Mouse (Mus musculus) limb, embryonic 14.5 days (tissue): ENCODE results near the gene Shc1. TPM values are rescaled to one million over a fixed set of nuclear protein-coding genes. Genes with fewer than 3 reads are reported as not detected.

Source experiments
- ATAC-seq: fragments of 200-750 bp; cut with Nextera tagmentation; 2 replicates; pipeline ENCODE4 v1.8.0; 2017; ENCODE audit warnings: low read depth, moderate number of reproducible peaks, moderate TSS enrichment; ENCODE audit not compliant: low FRiP score
- DNase-seq: peaks from one replicate; pipeline ENCODE4 v3.0.0-alpha.2; 2015; ENCODE audit warnings: low spot score
- H3K27ac ChIP-seq: fragments of 300-500 bp; sonication (generic); replicated peaks from 2 replicates; pipeline ENCODE4 v1.5.1; 2014; ENCODE audit warnings: low read depth, mild to moderate bottlenecking, low read length, moderate library complexity, mixed read lengths
- H3K27me3 ChIP-seq: fragments of 300-500 bp; sonication (generic); 2 replicates; pipeline ENCODE4 v1.6.1; 2014; ENCODE audit warnings: low read length, mixed read lengths; ENCODE audit not compliant: control insufficient read depth, insufficient read depth
- H3K36me3 ChIP-seq: fragments of 300-500 bp; sonication (generic); 2 replicates; pipeline ENCODE4 v1.6.1; 2014; ENCODE audit warnings: mild to moderate bottlenecking, low read length, moderate library complexity, mixed read lengths; ENCODE audit not compliant: control insufficient read depth, insufficient read depth
- H3K4me1 ChIP-seq: fragments of 300-500 bp; sonication (generic); 2 replicates; pipeline ENCODE4 v1.6.1; 2014; ENCODE audit warnings: antibody characterized with exemption, low read length, mixed read lengths; ENCODE audit not compliant: control insufficient read depth, insufficient read depth
- H3K4me2 ChIP-seq: fragments of 300-500 bp; sonication (generic); replicated peaks from 2 replicates; pipeline ENCODE4 v1.6.1; 2014; ENCODE audit warnings: low read depth, mild to moderate bottlenecking, low read length, moderate library complexity; ENCODE audit not compliant: severe bottlenecking
- H3K4me3 ChIP-seq: fragments of 300-500 bp; sonication (generic); replicated peaks from 2 replicates; pipeline ENCODE4 v1.5.1; 2014; ENCODE audit warnings: low read length
- H3K9ac ChIP-seq: fragments of 300-500 bp; sonication (generic); 2 replicates; pipeline ENCODE4 v1.6.1; 2014; ENCODE audit warnings: mild to moderate bottlenecking, low read depth, low read length, moderate library complexity; ENCODE audit not compliant: severe bottlenecking
- H3K9me3 ChIP-seq: fragments of 300-500 bp; sonication (generic); 2 replicates; pipeline ENCODE4 v1.6.1; 2016; ENCODE audit warnings: low read length; ENCODE audit not compliant: control insufficient read depth
- POLR2A ChIP-seq: fragments of 200-500 bp; IDR thresholded peaks from 2 replicates; pipeline ENCODE4 v1.8.0; 2012; ENCODE audit warnings: inconsistent platforms, mild to moderate bottlenecking, moderate library complexity, borderline replicate concordance; ENCODE audit not compliant: insufficient read depth, insufficient read length; ENCODE audit errors: extremely low read depth
- WGBS: fragments of 180-500 bp; shearing (Covaris S2); extraction: QIAGEN DNeasy Blood & Tissue Kit; methylation state at CpG from one replicate; pipeline ENCODE4 v1.1.7; 2014; 5-methylcytosine and 5-hydroxymethylcytosine counted together
- polyA plus RNA-seq, 2 experiments: library from polyadenylated mRNA; depleted of rRNA in 1 of 2; stranded (reverse) in 1 of 2; unstranded in 1 of 2; fragments of >200 nt; fragmentation: Nextera tagmentation in 1 of 2; extraction: Ambion mirVana in 1 of 2; gene quantifications; 2 replicates each; pipeline versions ENCODE4 v1.2.1 to v1.2.3; 2012 to 2014

The Shc1 gene
- polyA plus RNA-seq, 2 experiments: 72.5 to 134 TPM

- peak overlapping the region; percentile 88 for H3K27ac ChIP-seq
- peak; percentile 64; the same call in 1 of the 2 replicates for TF ChIP-seq POLR2A
- peak overlapping the region; percentile 75 for H3K9ac ChIP-seq
- peaks cover 7% of the 10 kb centered on the region for H3K4me1 ChIP-seq
- H3K36me3 ChIP-seq: no peaks in the 10 kb centered on the region; the same call in 1 of the 2 replicates
- no peaks in the 10 kb centered on the region for H3K9me3 ChIP-seq
- peak overlapping the region; percentile 76 for H3K4me2 ChIP-seq
- H3K4me3 ChIP-seq: peak overlapping the region; percentile 67
- ATAC-seq: peak; percentile 92
- H3K27me3 ChIP-seq: no peaks in the 10 kb centered on the region
- under 1% methylated on average over 33 of the region's 36 CpGs for WGBS
- DNase-seq: peak; percentile 93
Observed at GRCm38 (mm10) chr3:89458965-89459807, 40.9 kb downstream of the Shc1 start.

- Histone ChIP-seq H3K4me2 (no peak overlapping the region), H3K4me3 (no peak overlapping the region), H3K27me3 (no peaks in the 10 kb centered on the region), H3K9ac (no peak overlapping the region), H3K4me1 (no peaks in the 10 kb centered on the region), H3K9me3 (no peaks in the 10 kb centered on the region), H3K27ac (no peak overlapping the region), H3K36me3 (peaks cover 20% of the 10 kb centered on the region)
- ATAC-seq: no peak
- WGBS: 61% methylated on average over 4 of the region's 4 CpGs
- TF ChIP-seq POLR2A: no peak
- no peak for DNase-seq
Observed at GRCm38 (mm10) chr3:89468268-89468667, 50.0 kb downstream of the Shc1 start.

- 77% methylated on average over 7 of the region's 7 CpGs for WGBS
- no peak for DNase-seq
- Histone ChIP-seq H3K4me2 (no peak overlapping the region), H3K27me3 (no peaks in the 10 kb centered on the region), H3K9me3 (no peaks in the 10 kb centered on the region), H3K36me3 (peaks cover 20% of the 10 kb centered on the region), H3K9ac (no peak overlapping the region), H3K4me1 (no peaks in the 10 kb centered on the region), H3K4me3 (no peak overlapping the region), H3K27ac (no peak overlapping the region)
- no peak for TF ChIP-seq POLR2A
- no peak for ATAC-seq
Observed at GRCm38 (mm10) chr3:89472280-89472679, 54.0 kb downstream of the Shc1 start.

GRCm38 (mm10) chr3:89473838-89474237 lies 55.6 kb downstream of the Shc1 start:
- Histone ChIP-seq H3K27ac (no peak overlapping the region), H3K9ac (no peak overlapping the region), H3K4me1 (no peaks in the 10 kb centered on the region), H3K4me2 (no peak overlapping the region), H3K36me3 (peaks cover 9% of the 10 kb centered on the region; the same call in 1 of the 2 replicates), H3K4me3 (no peak overlapping the region), H3K9me3 (no peaks in the 10 kb centered on the region), H3K27me3 (no peaks in the 10 kb centered on the region)
- ATAC-seq: no peak
- 70% methylated on average over 6 of the region's 6 CpGs for WGBS
- no peak for TF ChIP-seq POLR2A
- DNase-seq: no peak

- H3K4me2 ChIP-seq: no peak overlapping the region
- H3K36me3 ChIP-seq: no peaks in the 10 kb centered on the region
- no peak overlapping the region for H3K9ac ChIP-seq
- 83% methylated on average over 6 of the region's 6 CpGs for WGBS
- ATAC-seq (no peak), DNase-seq (no peak)
- TF ChIP-seq POLR2A: no peak
- no peak overlapping the region for H3K27ac ChIP-seq
- H3K9me3 ChIP-seq: no peaks in the 10 kb centered on the region
- no peaks in the 10 kb centered on the region for H3K27me3 ChIP-seq
- no peaks in the 10 kb centered on the region for H3K4me1 ChIP-seq
- no peak overlapping the region for H3K4me3 ChIP-seq
Observed at GRCm38 (mm10) chr3:89479055-89479454, 60.8 kb downstream of the Shc1 start.

Other genes with a start within 250 kb of the Shc1 start
- gene Scamp3, start 241.0 kb upstream of the Shc1 start, polyA plus RNA-seq (2012; rRNA removed): 114 and 156 TPM in 2 replicates
- gene Scamp3, start 241.0 kb upstream of the Shc1 start, polyA plus RNA-seq (2014; fragmentation: Nextera tagmentation; extraction: Ambion mirVana): 93.9 and 96.0 TPM in 2 replicates
- 95.5 and 124 TPM in 2 replicates for gene Fam189b, start 235.3 kb upstream of the Shc1 start, polyA plus RNA-seq (2012; rRNA removed)
- gene Fam189b, start 235.3 kb upstream of the Shc1 start, polyA plus RNA-seq (2014; fragmentation: Nextera tagmentation; extraction: Ambion mirVana): 34.5 and 34.8 TPM in 2 replicates
- gene Gba, start 215.5 kb upstream of the Shc1 start, polyA plus RNA-seq (2012; rRNA removed): 51.2 and 68.0 TPM in 2 replicates
- 48.1 and 53.3 TPM in 2 replicates for gene Gba, start 215.5 kb upstream of the Shc1 start, polyA plus RNA-seq (2014; fragmentation: Nextera tagmentation; extraction: Ambion mirVana)
- 229 and 244 TPM in 2 replicates for gene Thbs3, start 203.3 kb upstream of the Shc1 start, polyA plus RNA-seq (2012; rRNA removed)
- 78.9 and 83.0 TPM in 2 replicates for gene Thbs3, start 203.3 kb upstream of the Shc1 start, polyA plus RNA-seq (2014; fragmentation: Nextera tagmentation; extraction: Ambion mirVana)
- gene Mtx1, start 191.4 kb upstream of the Shc1 start, polyA plus RNA-seq (2012; rRNA removed): 196 and 211 TPM in 2 replicates
- 159 and 163 TPM in 2 replicates for gene Mtx1, start 191.4 kb upstream of the Shc1 start, polyA plus RNA-seq (2014; fragmentation: Nextera tagmentation; extraction: Ambion mirVana)
- 5.6 and 7.0 TPM in 2 replicates for gene Muc1, start 189.4 kb upstream of the Shc1 start, polyA plus RNA-seq (2012; rRNA removed)
- gene Muc1, start 189.4 kb upstream of the Shc1 start, polyA plus RNA-seq (2014; fragmentation: Nextera tagmentation; extraction: Ambion mirVana): 0.55 and 1.1 TPM in 2 replicates
- 121 and 153 TPM in 2 replicates for gene Krtcap2, start 172.5 kb upstream of the Shc1 start, polyA plus RNA-seq (2012; rRNA removed)
- 352 and 353 TPM in 2 replicates for gene Krtcap2, start 172.5 kb upstream of the Shc1 start, polyA plus RNA-seq (2014; fragmentation: Nextera tagmentation; extraction: Ambion mirVana)
- 19.0 and 25.4 TPM in 2 replicates for gene Trim46, start 172.1 kb upstream of the Shc1 start, polyA plus RNA-seq (2012; rRNA removed)
- gene Trim46, start 172.1 kb upstream of the Shc1 start, polyA plus RNA-seq (2014; fragmentation: Nextera tagmentation; extraction: Ambion mirVana): 3.9 and 4.7 TPM in 2 replicates
- gene Dpm3, start 159.1 kb upstream of the Shc1 start, polyA plus RNA-seq (2012; rRNA removed): 313 and 432 TPM in 2 replicates
- gene Dpm3, start 159.1 kb upstream of the Shc1 start, polyA plus RNA-seq (2014; fragmentation: Nextera tagmentation; extraction: Ambion mirVana): 165 and 173 TPM in 2 replicates
- 150 and 198 TPM in 2 replicates for gene Slc50a1, start 147.9 kb upstream of the Shc1 start, polyA plus RNA-seq (2012; rRNA removed)
- gene Slc50a1, start 147.9 kb upstream of the Shc1 start, polyA plus RNA-seq (2014; fragmentation: Nextera tagmentation; extraction: Ambion mirVana): 90.8 and 95.6 TPM in 2 replicates
- gene Efna1, start 137.3 kb upstream of the Shc1 start, polyA plus RNA-seq (2012; rRNA removed): 51.7 and 52.2 TPM in 2 replicates
- gene Efna1, start 137.3 kb upstream of the Shc1 start, polyA plus RNA-seq (2014; fragmentation: Nextera tagmentation; extraction: Ambion mirVana): 42.2 and 48.1 TPM in 2 replicates
- gene Efna3, start 95.5 kb upstream of the Shc1 start, polyA plus RNA-seq (2012; rRNA removed): 38.1 and 48.5 TPM in 2 replicates
- gene Efna3, start 95.5 kb upstream of the Shc1 start, polyA plus RNA-seq (2014; fragmentation: Nextera tagmentation; extraction: Ambion mirVana): 32.1 and 34.4 TPM in 2 replicates
- 56.5 and 67.1 TPM in 2 replicates for gene Efna4, start 80.4 kb upstream of the Shc1 start, polyA plus RNA-seq (2012; rRNA removed)
- 32.0 and 34.2 TPM in 2 replicates for gene Efna4, start 80.4 kb upstream of the Shc1 start, polyA plus RNA-seq (2014; fragmentation: Nextera tagmentation; extraction: Ambion mirVana)
- gene Adam15, start 68.4 kb upstream of the Shc1 start, polyA plus RNA-seq (2012; rRNA removed): 80.4 and 97.6 TPM in 2 replicates
- 45.9 and 48.2 TPM in 2 replicates for gene Adam15, start 68.4 kb upstream of the Shc1 start, polyA plus RNA-seq (2014; fragmentation: Nextera tagmentation; extraction: Ambion mirVana)
- 0.63 and 1.1 TPM in 2 replicates for gene Dcst2, start 56.5 kb upstream of the Shc1 start, polyA plus RNA-seq (2012; rRNA removed)
- 0.14 and 0.26 TPM in 2 replicates for gene Dcst2, start 56.5 kb upstream of the Shc1 start, polyA plus RNA-seq (2014; fragmentation: Nextera tagmentation; extraction: Ambion mirVana)
- 0.11 and 0.17 TPM in 2 replicates for gene Dcst1, start 53.2 kb upstream of the Shc1 start, polyA plus RNA-seq (2012; rRNA removed)
- gene Dcst1, start 53.2 kb upstream of the Shc1 start, polyA plus RNA-seq (2014; fragmentation: Nextera tagmentation; extraction: Ambion mirVana): 0.17 and 0.18 TPM in 2 replicates
- 13.4 and 14.7 TPM in 2 replicates for gene Zbtb7b, start 23.7 kb upstream of the Shc1 start, polyA plus RNA-seq (2012; rRNA removed)
- gene Zbtb7b, start 23.7 kb upstream of the Shc1 start, polyA plus RNA-seq (2014; fragmentation: Nextera tagmentation; extraction: Ambion mirVana): 2.7 and 3.4 TPM in 2 replicates
- 2.4 and 2.8 TPM in 2 replicates for gene Lenep, start 15.7 kb upstream of the Shc1 start, polyA plus RNA-seq (2012; rRNA removed)
- not detected in 2 replicates for gene Lenep, start 15.7 kb upstream of the Shc1 start, polyA plus RNA-seq (2014; fragmentation: Nextera tagmentation; extraction: Ambion mirVana)
- 32.8 and 36.0 TPM in 2 replicates for gene Flad1, start 6.6 kb upstream of the Shc1 start, polyA plus RNA-seq (2012; rRNA removed)
- gene Flad1, start 6.6 kb upstream of the Shc1 start, polyA plus RNA-seq (2014; fragmentation: Nextera tagmentation; extraction: Ambion mirVana): 26.8 and 27.1 TPM in 2 replicates
- gene Cks1b, start 60 bp upstream of the Shc1 start, polyA plus RNA-seq (2012; rRNA removed): 247 and 268 TPM in 2 replicates
- 473 and 476 TPM in 2 replicates for gene Cks1b, start 60 bp upstream of the Shc1 start, polyA plus RNA-seq (2014; fragmentation: Nextera tagmentation; extraction: Ambion mirVana)
- 83.4 and 121 TPM in 2 replicates for gene Pygo2, start 11.8 kb downstream of the Shc1 start, polyA plus RNA-seq (2012; rRNA removed)
- gene Pygo2, start 11.8 kb downstream of the Shc1 start, polyA plus RNA-seq (2014; fragmentation: Nextera tagmentation; extraction: Ambion mirVana): 58.3 and 65.3 TPM in 2 replicates
- gene Pbxip1, start 18.3 kb downstream of the Shc1 start, polyA plus RNA-seq (2012; rRNA removed): 31.4 and 32.8 TPM in 2 replicates
- gene Pbxip1, start 18.3 kb downstream of the Shc1 start, polyA plus RNA-seq (2014; fragmentation: Nextera tagmentation; extraction: Ambion mirVana): 17.9 and 21.2 TPM in 2 replicates
- 41.8 and 47.2 TPM in 2 replicates for gene Pmvk, start 36.1 kb downstream of the Shc1 start, polyA plus RNA-seq (2012; rRNA removed)
- 46.5 and 52.3 TPM in 2 replicates for gene Pmvk, start 36.1 kb downstream of the Shc1 start, polyA plus RNA-seq (2014; fragmentation: Nextera tagmentation; extraction: Ambion mirVana)
- gene Kcnn3, start 101.7 kb downstream of the Shc1 start, polyA plus RNA-seq (2012; rRNA removed): 5.9 and 6.6 TPM in 2 replicates
- gene Kcnn3, start 101.7 kb downstream of the Shc1 start, polyA plus RNA-seq (2014; fragmentation: Nextera tagmentation; extraction: Ambion mirVana): 4.1 and 5.0 TPM in 2 replicates